26 mouse cellular contexts compared by ENCODE assay signal in genomic region chr2:75090439-75090838, GRCm38 (mm10).
DNase-seq lines count a peak whose midpoint lies in the region; ATAC-seq lines count a peak whose summit lies in the region.
"Had no signal": no experiment of that assay in that cellular context is flagged by ENCODE, and none has a peak within 500 bp of the region (broad histone marks: within the 10 kb centered on the region; RNA-seq: fewer than 3 reads in every experiment).

No protein-coding gene starts in this region.

- 12% methylated on average over 16 of the region's 16 CpGs for WGBS in kidney, embryonic 14.5 days
- 16% methylated on average over 16 of the region's 16 CpGs for WGBS in limb, embryonic 10.5 days
- 13% methylated on average over 16 of the region's 16 CpGs for WGBS in neural tube, embryonic 14.5 days

- H3K27me3 ChIP-seq in kidney, embryonic 14.5 days (ENCODE audit: control insufficient read depth, insufficient read depth, low read length): no peaks in the 10 kb centered on the region
- no peaks in the 10 kb centered on the region for H3K27me3 ChIP-seq in limb, embryonic 10.5 days (ENCODE audit: low read depth, poor library complexity, severe bottlenecking)
- no peaks in the 10 kb centered on the region for H3K27me3 ChIP-seq in neural tube, embryonic 14.5 days (ENCODE audit: control insufficient read depth, insufficient read depth, low read length)
- H3K27me3 ChIP-seq: forebrain, embryonic 13.5 days; liver, embryonic 12.5 days had no signal

- no peak overlapping the region for H3K27ac ChIP-seq in kidney, embryonic 14.5 days (ENCODE audit: low read depth, low read length)
- 0 out of 2 replicates have a peak overlapping the region, but pooled peaks have one; percentile 6 for H3K27ac ChIP-seq in limb, embryonic 10.5 days
- H3K27ac ChIP-seq in neural tube, embryonic 14.5 days (ENCODE audit: low read depth, low read length): no peak overlapping the region
- H3K27ac ChIP-seq: forebrain, embryonic 13.5 days; gastrocnemius, adult 2 months; heart, embryonic 10.5 days; layer of hippocampus, adult 2 months; limb, embryonic 13.5 days; liver, embryonic 12.5 days; stomach, postnatal 0 days had no signal

- H3K4me3 ChIP-seq in kidney, embryonic 14.5 days (ENCODE audit: low read length): no peak overlapping the region
- no peak overlapping the region for H3K4me3 ChIP-seq in limb, embryonic 10.5 days
- H3K4me3 ChIP-seq in neural tube, embryonic 14.5 days (ENCODE audit: low read depth, low read length): no peak overlapping the region
- H3K4me3 ChIP-seq: forebrain, embryonic 13.5 days; gastrocnemius, adult 2 months; heart, embryonic 10.5 days; layer of hippocampus, adult 2 months; limb, embryonic 13.5 days; liver, embryonic 12.5 days had no signal

- ATAC-seq in kidney, embryonic 14.5 days (ENCODE audit: low FRiP score, low TSS enrichment): no peak
- peak; percentile 58 for ATAC-seq in neural tube, embryonic 14.5 days (ENCODE audit: low read depth)
- ATAC-seq: forebrain, embryonic 13.5 days; intestine, embryonic 16.5 days; liver, embryonic 12.5 days had no signal

- H3K9ac ChIP-seq in kidney, embryonic 14.5 days (ENCODE audit: low read depth, low read length): no peak overlapping the region
- no peak overlapping the region; the same call in 1 of the 2 replicates for H3K9ac ChIP-seq in neural tube, embryonic 14.5 days (replicated peaks; ENCODE audit: low read depth, low read length)
- H3K9ac ChIP-seq: forebrain, embryonic 13.5 days; limb, embryonic 13.5 days; liver, embryonic 12.5 days had no signal

- no peaks in the 10 kb centered on the region for H3K9me3 ChIP-seq in kidney, embryonic 14.5 days (ENCODE audit: control insufficient read depth, low read length)
- no peaks in the 10 kb centered on the region for H3K9me3 ChIP-seq in limb, embryonic 10.5 days (replicated peaks)
- H3K9me3 ChIP-seq in neural tube, embryonic 14.5 days (ENCODE audit: control insufficient read depth, low read length): no peaks in the 10 kb centered on the region
- H3K9me3 ChIP-seq: forebrain, embryonic 13.5 days; heart, embryonic 10.5 days; limb, embryonic 13.5 days; liver, embryonic 12.5 days had no signal

- no peaks in the 10 kb centered on the region for H3K36me3 ChIP-seq in kidney, embryonic 14.5 days (ENCODE audit: control insufficient read depth, insufficient read depth, low read length)
- H3K36me3 ChIP-seq in limb, embryonic 10.5 days: no peaks in the 10 kb centered on the region
- H3K36me3 ChIP-seq in neural tube, embryonic 14.5 days (ENCODE audit: control insufficient read depth, insufficient read depth, low read length): no peaks in the 10 kb centered on the region
- H3K36me3 ChIP-seq: heart, embryonic 10.5 days; limb, embryonic 13.5 days; liver, embryonic 12.5 days had no signal

- DNase-seq in embryo, embryonic 11 days: peak; percentile 47
- DNase-seq in embryo, embryonic 10.5 days (ENCODE audit: low spot score): no peak
- DNase-seq in kidney, adult 8-10 months: no peak
- DNase-seq in limb, embryonic 10.5 days (ENCODE audit: low spot score): no peak
- no peak for DNase-seq in lung, postnatal 25 days (ENCODE audit: low spot score)
- DNase-seq: adrenal gland, postnatal 36 days; cerebellum, adult 11 months; cerebellum, adult 9-11 months; gastrocnemius, adult 2 months; heart, postnatal 4 days; kidney, postnatal 14 days; lung, adult 18-20 months; lung, postnatal 10 days; midbrain, embryonic 14.5 days; right cerebral cortex, postnatal 14 days; thymus, adult 2 months; thymus, postnatal 4 days had no signal

- peaks cover 30% of the 10 kb centered on the region for H3K4me1 ChIP-seq in kidney, embryonic 14.5 days (ENCODE audit: control insufficient read depth, insufficient read depth, low read length)
- peaks cover 54% of the 10 kb centered on the region for H3K4me1 ChIP-seq in limb, embryonic 10.5 days
- peaks cover 15% of the 10 kb centered on the region; the same call in 1 of the 2 replicates for H3K4me1 ChIP-seq in neural tube, embryonic 14.5 days (ENCODE audit: control insufficient read depth, insufficient read depth, low read length)
- H3K4me1 ChIP-seq: forebrain, embryonic 13.5 days; liver, embryonic 12.5 days had no signal

- peak overlapping the region; percentile 15 for H3K4me2 ChIP-seq in kidney, embryonic 14.5 days (replicated peaks; ENCODE audit: low read depth, low read length)
- peak overlapping the region; percentile 16; the same call in 1 of the 2 replicates for H3K4me2 ChIP-seq in neural tube, embryonic 14.5 days (ENCODE audit: low read depth, low read length)
- H3K4me2 ChIP-seq: forebrain, embryonic 13.5 days; limb, embryonic 13.5 days; liver, embryonic 12.5 days had no signal
